Mouse (Mus musculus): ENCODE results near the gene Mtrex. TPM values are rescaled to one million over a fixed set of nuclear protein-coding genes. Genes with fewer than 3 reads are reported as not detected.

Mtrex gene
- total and polyA plus RNA-seq, 3 experiments, result 57.4 to 96.5 (median 62.2) TPM

DNA sequence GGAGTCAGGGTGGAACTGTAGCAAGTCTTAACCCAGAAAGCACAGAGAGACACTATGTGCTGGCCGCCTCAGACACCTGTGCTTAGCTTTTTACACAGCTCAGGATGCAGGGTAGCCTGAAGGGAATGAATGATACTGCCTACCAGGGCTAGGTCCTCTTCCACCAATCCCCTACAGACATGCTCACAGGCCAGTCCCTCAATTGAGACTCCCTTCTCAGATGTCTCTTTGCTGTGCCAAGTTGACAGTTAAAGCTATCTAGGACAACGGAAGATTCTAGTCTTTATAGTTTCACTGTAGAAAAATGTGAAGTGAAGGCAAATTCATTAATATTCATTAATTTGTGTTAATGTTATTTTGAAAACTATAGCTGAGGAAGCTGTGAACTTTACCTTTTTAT lies 90.2 kb downstream of the Mtrex start:
- H3K27me3 ChIP-seq (ENCODE audit: control insufficient read depth in 1 of 2, insufficient read depth in 2 of 2, low read length in 2 of 2), result peaks cover 2 to 3% of the 10 kb centered on the region in 2 experiments; a peak in 2 of 4 replicates
- H3K4me3 ChIP-seq (ENCODE audit: control insufficient read depth in 1 of 2, insufficient read depth in 1 of 2, low read depth in 2 of 2, low read length in 2 of 2), result peak overlapping the region in 1 of 2 experiments; percentile 40; a peak in 2 of 4 replicates
- H3K27ac ChIP-seq (ENCODE audit: control insufficient read depth, low read depth, low read length), result peak overlapping the region; percentile 0; the same call in 1 of the 2 replicates
- peak; percentile 66 for DNase-seq (ENCODE audit: low read depth, low spot score)
- no peaks in the 10 kb centered on the region for H3K9me3 ChIP-seq (replicated peaks; ENCODE audit: insufficient read depth, low read length)
- no peaks in the 10 kb centered on the region for H3K79me2 ChIP-seq (ENCODE audit: control insufficient read depth, insufficient read depth, low read length, poor library complexity)
- TF ChIP-seq ZMIZ1 (IDR thresholded peaks at IDR 0.05; ENCODE audit: low read depth, low read length) (no peak), TCF12 (IDR thresholded peaks at IDR 0.05; ENCODE audit: low read depth, low read length) (0 out of 2 replicates have a peak, but pooled peaks have one; percentile 24), EP300 (IDR thresholded peaks at IDR 0.05; ENCODE audit: low read depth in 1 of 2, low read length in 2 of 2) (peak; percentile 25 to 46; a peak in 1 of 4 replicates), GATA1 (IDR thresholded peaks at IDR 0.05; ENCODE audit: low read depth, low read length) (0 out of 2 replicates have a peak, but pooled peaks have one; percentile 10), NELFE (IDR thresholded peaks at IDR 0.05; ENCODE audit: low read depth, low read length) (0 out of 2 replicates have a peak, but pooled peaks have one; percentile 7)
- H3K4me1 ChIP-seq (ENCODE audit: control insufficient read depth in 1 of 2, insufficient read depth in 2 of 2, low read length in 2 of 2), result peaks cover 21 to 27% of the 10 kb centered on the region in 2 experiments
- peaks cover 0 to 30% of the 10 kb centered on the region in 2 experiments; a peak in 2 of 4 replicates for H3K36me3 ChIP-seq (ENCODE audit: control insufficient read depth in 1 of 2, insufficient read depth in 2 of 2, low read length in 2 of 2)
- H3K9ac ChIP-seq (ENCODE audit: control insufficient read depth, low read depth, low read length, poor library complexity, severe bottlenecking), result no peak overlapping the region; the same call in 1 of the 2 replicates

DNA sequence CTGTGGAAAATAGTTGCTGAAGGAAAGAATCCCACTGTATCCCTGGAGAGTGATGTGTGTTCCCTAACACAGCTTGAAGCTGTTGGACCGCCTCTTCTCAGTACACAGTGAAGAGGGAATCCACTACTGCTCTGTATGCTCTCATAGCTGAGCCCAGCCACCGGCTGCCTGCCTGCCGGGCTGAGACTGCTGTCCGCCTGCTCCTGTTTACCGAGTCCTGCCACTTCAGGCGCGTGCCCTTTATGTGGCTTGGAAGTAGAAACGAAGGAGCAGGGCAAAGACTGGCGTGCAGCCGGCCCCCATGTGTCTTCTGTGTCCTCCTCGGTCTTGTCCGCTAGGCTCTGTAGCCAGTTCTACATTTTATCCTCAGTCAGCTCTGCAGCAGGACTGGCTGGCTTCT lies 92.1 kb downstream of the Mtrex start:
- Histone ChIP-seq H3K27me3 (ENCODE audit: control insufficient read depth in 1 of 2, insufficient read depth in 2 of 2, low read length in 2 of 2) (peaks cover 3 to 7% of the 10 kb centered on the region in 2 experiments; a peak in 3 of 4 replicates), H3K9ac (ENCODE audit: control insufficient read depth, low read depth, low read length, poor library complexity, severe bottlenecking) (no peak overlapping the region), H3K4me3 (ENCODE audit: control insufficient read depth in 1 of 2, insufficient read depth in 1 of 2, low read depth in 2 of 2, low read length in 2 of 2) (no peak overlapping the region), H3K4me1 (ENCODE audit: control insufficient read depth in 1 of 2, insufficient read depth in 2 of 2, low read length in 2 of 2) (peaks cover 21 to 27% of the 10 kb centered on the region in 2 experiments), H3K79me2 (ENCODE audit: control insufficient read depth, insufficient read depth, low read length, poor library complexity) (no peaks in the 10 kb centered on the region), H3K9me3 (replicated peaks; ENCODE audit: insufficient read depth, low read length) (no peaks in the 10 kb centered on the region), H3K27ac (ENCODE audit: control insufficient read depth, low read depth, low read length) (no peak overlapping the region), H3K36me3 (ENCODE audit: control insufficient read depth in 1 of 2, insufficient read depth in 2 of 2, low read length in 2 of 2) (peaks cover 0 to 30% of the 10 kb centered on the region in 2 experiments; a peak in 2 of 4 replicates)
- DNase-seq (ENCODE audit: low read depth, low spot score), result no peak
- TF ChIP-seq KAT2A (conservative IDR thresholded peaks at IDR 0.05; ENCODE audit: low read depth, low read length) (no peak), CHD2 (IDR thresholded peaks at IDR 0.05; ENCODE audit: low read length) (no peak), NELFE (IDR thresholded peaks at IDR 0.05; ENCODE audit: low read depth, low read length) (no peak), RAD21 (IDR thresholded peaks at IDR 0.05; ENCODE audit: low read depth, low read length) (no peak), MAX (IDR thresholded peaks at IDR 0.05; ENCODE audit: low read length) (no peak), USF2 (IDR thresholded peaks at IDR 0.05; ENCODE audit: borderline replicate concordance in 1 of 2, insufficient read depth in 1 of 2, low read depth in 1 of 2, low read length in 2 of 2) (no peak), MXI1 (IDR thresholded peaks at IDR 0.05; ENCODE audit: low read depth, low read length) (no peak), ETS1 (IDR thresholded peaks at IDR 0.05; ENCODE audit: low read depth, low read length) (no peak), SMC3 (IDR thresholded peaks at IDR 0.05; ENCODE audit: low read depth, low read length) (no peak), SIN3A (IDR thresholded peaks at IDR 0.05; ENCODE audit: low read length) (no peak), CTCF (IDR thresholded peaks at IDR 0.05 in 2 of 3, conservative IDR thresholded peaks at IDR 0.05 in 1 of 3; ENCODE audit: control insufficient read depth in 1 of 3, insufficient read depth in 1 of 3, low read depth in 2 of 3, low read length in 3 of 3, poor library complexity in 1 of 3, severe bottlenecking in 1 of 3) (no peak), EP300 (IDR thresholded peaks at IDR 0.05; ENCODE audit: low read depth in 1 of 2, low read length in 2 of 2) (no peak), MYC (IDR thresholded peaks at IDR 0.05; ENCODE audit: low read depth, low read length) (no peak), TBP (IDR thresholded peaks at IDR 0.05; ENCODE audit: low read depth, low read length) (no peak), GABPA (IDR thresholded peaks at IDR 0.05; ENCODE audit: low read depth, low read length) (no peak), UBTF (IDR thresholded peaks at IDR 0.05; ENCODE audit: borderline replicate concordance, insufficient read depth, low read depth, low read length) (no peak), BHLHE40 (IDR thresholded peaks at IDR 0.05; ENCODE audit: borderline replicate concordance, low read depth, low read length) (no peak), E2F4 (IDR thresholded peaks at IDR 0.05; ENCODE audit: borderline replicate concordance, low read depth, low read length) (no peak), NRF1 (IDR thresholded peaks at IDR 0.05; ENCODE audit: insufficient read depth, low read depth, low read length, poor library complexity, severe bottlenecking) (no peak), CHD1 (IDR thresholded peaks at IDR 0.05; ENCODE audit: low read depth, low read length) (no peak)

Data from MEL (cell line).